Mouse (Mus musculus) embryonic facial prominence, embryonic 14.5 days (tissue): Measurements from ENCODE around the gene Plac1. TPM values are rescaled to one million over a fixed set of nuclear protein-coding genes. Genes with fewer than 3 reads are reported as not detected.

ENCODE experiments used
- ATAC-seq: fragments of 200-750 bp; cut with Nextera tagmentation; 2 replicates; pipeline ENCODE4 v1.8.0; 2017; ENCODE audit warnings: low read depth, moderate number of reproducible peaks, moderate TSS enrichment
- DNase-seq: peaks from one replicate; pipeline ENCODE4 v3.0.0-alpha.2; 2015; ENCODE audit warnings: low spot score
- H3K27ac ChIP-seq: fragments of 300-500 bp; sonication (generic); replicated peaks from 2 replicates; pipeline ENCODE4 v1.5.1; 2014; ENCODE audit warnings: low read depth, mild to moderate bottlenecking, low read length, moderate library complexity
- H3K27me3 ChIP-seq: fragments of 300-500 bp; sonication (generic); replicated peaks from 2 replicates; pipeline ENCODE4 v1.6.1; 2014; ENCODE audit warnings: low read length; ENCODE audit not compliant: control insufficient read depth, insufficient read depth
- H3K36me3 ChIP-seq: fragments of 300-500 bp; sonication (generic); 2 replicates; pipeline ENCODE4 v1.6.1; 2014; ENCODE audit warnings: low read length, mixed read lengths; ENCODE audit not compliant: control insufficient read depth, insufficient read depth
- H3K4me1 ChIP-seq: fragments of 300-500 bp; sonication (generic); 2 replicates; pipeline ENCODE4 v1.6.1; 2014; ENCODE audit warnings: antibody characterized with exemption, low read length; ENCODE audit not compliant: control insufficient read depth, insufficient read depth
- H3K4me2 ChIP-seq: fragments of 300-500 bp; sonication (generic); 2 replicates; pipeline ENCODE4 v1.6.1; 2014; ENCODE audit warnings: low read depth, mild to moderate bottlenecking, low read length, moderate library complexity, mixed read lengths
- H3K4me3 ChIP-seq: fragments of 300-500 bp; sonication (generic); 2 replicates; pipeline ENCODE4 v1.5.1; 2014; ENCODE audit warnings: low read depth, mild to moderate bottlenecking, low read length
- H3K9ac ChIP-seq: fragments of 300-500 bp; sonication (generic); 2 replicates; pipeline ENCODE4 v1.6.1; 2014; ENCODE audit warnings: low read depth, mild to moderate bottlenecking, low read length, moderate library complexity, mixed read lengths
- H3K9me3 ChIP-seq: fragments of 300-500 bp; sonication (generic); 2 replicates; pipeline ENCODE4 v1.6.1; 2016; ENCODE audit warnings: low read length; ENCODE audit not compliant: control insufficient read depth
- WGBS: fragments of 180-500 bp; shearing (Covaris S2); extraction: QIAGEN DNeasy Blood & Tissue Kit; methylation state at CpG from one replicate; pipeline ENCODE4 v1.1.7; 2014; 5-methylcytosine and 5-hydroxymethylcytosine counted together
- polyA plus RNA-seq: library from polyadenylated mRNA; unstranded; fragments of >200 nt; fragmentation: Nextera tagmentation; extraction: Ambion mirVana; gene quantifications from 2 replicates; pipeline ENCODE4 v1.2.1, GENCODE M21; 2014

Gene Plac1
- polyA plus RNA-seq, 1 experiment from 2014 or later: 13.7 TPM

GRCm38 (mm10) chrX:53212485-53212884 is 27.4 kb downstream of the Plac1 start:
- H3K36me3 ChIP-seq: no peaks in the 10 kb centered on the region
- no peaks in the 10 kb centered on the region; the same call in 1 of the 2 replicates for H3K27me3 ChIP-seq
- no peak overlapping the region for H3K4me3 ChIP-seq
- peaks cover 13% of the 10 kb centered on the region for H3K4me1 ChIP-seq
- no peak for DNase-seq
- H3K9me3 ChIP-seq: no peaks in the 10 kb centered on the region
- no peak overlapping the region for H3K4me2 ChIP-seq
- WGBS: 51% methylated on average over 9 of the region's 9 CpGs
- peak overlapping the region; percentile 85 for H3K27ac ChIP-seq
- no peak overlapping the region; the same call in 1 of the 2 replicates for H3K9ac ChIP-seq
- ATAC-seq: no peak

GRCm38 (mm10) chrX:53211756-53212483 is 28.0 kb downstream of the Plac1 start:
- peak; percentile 90 for ATAC-seq
- peak; percentile 92 for DNase-seq

GRCm38 (mm10) chrX:53209431-53209830 is 30.5 kb downstream of the Plac1 start:
- H3K27me3 ChIP-seq: no peaks in the 10 kb centered on the region
- 66% methylated on average over 7 of the region's 7 CpGs for WGBS
- DNase-seq (no peak), ATAC-seq (no peak)
- H3K9me3 ChIP-seq: no peaks in the 10 kb centered on the region
- H3K36me3 ChIP-seq: no peaks in the 10 kb centered on the region
- H3K9ac ChIP-seq: no peak overlapping the region
- H3K27ac ChIP-seq: no peak overlapping the region; the same call in 1 of the 2 replicates
- H3K4me1 ChIP-seq: peaks cover 13% of the 10 kb centered on the region
- no peak overlapping the region for H3K4me2 ChIP-seq
- no peak overlapping the region for H3K4me3 ChIP-seq

More at GRCm38 (mm10) chrX:53211756-53212483, 28.0 kb downstream of the Plac1 start:
- Histone ChIP-seq H3K4me2 (no peak overlapping the region), H3K9me3 (no peaks in the 10 kb centered on the region), H3K9ac (no peak overlapping the region), H3K4me3 (no peak overlapping the region), H3K36me3 (no peaks in the 10 kb centered on the region), H3K27ac (peak overlapping the region; percentile 85), H3K27me3 (no peaks in the 10 kb centered on the region; the same call in 1 of the 2 replicates), H3K4me1 (peaks cover 13% of the 10 kb centered on the region)
- WGBS: 47% methylated on average over 7 of the region's 7 CpGs

- Histone ChIP-seq H3K9ac (no peak overlapping the region), H3K27ac (no peak overlapping the region), H3K4me1 (peaks cover under 1% of the 10 kb centered on the region; the same call in 1 of the 2 replicates), H3K27me3 (no peaks in the 10 kb centered on the region), H3K9me3 (no peaks in the 10 kb centered on the region), H3K4me3 (no peak overlapping the region), H3K4me2 (no peak overlapping the region), H3K36me3 (no peaks in the 10 kb centered on the region)
- DNase-seq: no peak
- WGBS: 38% methylated on average over 3 of the region's 3 CpGs
- no peak for ATAC-seq
Observed at GRCm38 (mm10) chrX:53204690-53205311, 35.1 kb downstream of the Plac1 start.

- 76% methylated on average over 5 of the region's 5 CpGs for WGBS
- H3K27ac ChIP-seq: no peak overlapping the region
- H3K9ac ChIP-seq: no peak overlapping the region
- H3K9me3 ChIP-seq: no peaks in the 10 kb centered on the region
- ATAC-seq (no peak), DNase-seq (no peak)
- no peak overlapping the region for H3K4me2 ChIP-seq
- no peak overlapping the region for H3K4me3 ChIP-seq
- no peaks in the 10 kb centered on the region for H3K4me1 ChIP-seq
- H3K27me3 ChIP-seq: no peaks in the 10 kb centered on the region
- H3K36me3 ChIP-seq: no peaks in the 10 kb centered on the region
Observed at GRCm38 (mm10) chrX:53201616-53202015, 38.3 kb downstream of the Plac1 start.

GRCm38 (mm10) chrX:53197681-53198080 is 42.2 kb downstream of the Plac1 start:
- Histone ChIP-seq H3K9ac (no peak overlapping the region), H3K27ac (no peak overlapping the region), H3K4me3 (no peak overlapping the region), H3K27me3 (no peaks in the 10 kb centered on the region; the same call in 1 of the 2 replicates), H3K4me2 (no peak overlapping the region), H3K4me1 (no peaks in the 10 kb centered on the region), H3K36me3 (no peaks in the 10 kb centered on the region), H3K9me3 (no peaks in the 10 kb centered on the region)
- 82% methylated on average over 4 of the region's 4 CpGs for WGBS
- ATAC-seq (no peak), DNase-seq (no peak)

- ATAC-seq (no peak), DNase-seq (no peak)
Observed at GRCm38 (mm10) chrX:53196392-53196791, 43.5 kb downstream of the Plac1 start.

GRCm38 (mm10) chrX:53188692-53189091 is 51.2 kb downstream of the Plac1 start:
- no peak overlapping the region for H3K4me3 ChIP-seq
- H3K36me3 ChIP-seq: no peaks in the 10 kb centered on the region
- ATAC-seq (no peak), DNase-seq (no peak)
- H3K4me1 ChIP-seq: no peaks in the 10 kb centered on the region
- H3K27ac ChIP-seq: 0 out of 2 replicates have a peak overlapping the region, but pooled peaks have one; percentile 33
- no peaks in the 10 kb centered on the region for H3K9me3 ChIP-seq
- 88% methylated on average over 1 of the region's 1 CpGs for WGBS
- no peak overlapping the region for H3K9ac ChIP-seq
- no peak overlapping the region for H3K4me2 ChIP-seq
- no peaks in the 10 kb centered on the region; the same call in 1 of the 2 replicates for H3K27me3 ChIP-seq

More at GRCm38 (mm10) chrX:53196392-53196791, 43.5 kb downstream of the Plac1 start:
- H3K9ac ChIP-seq: no peak overlapping the region
- H3K27me3 ChIP-seq: no peaks in the 10 kb centered on the region; the same call in 1 of the 2 replicates
- H3K4me1 ChIP-seq: no peaks in the 10 kb centered on the region
- H3K36me3 ChIP-seq: no peaks in the 10 kb centered on the region
- WGBS: 33% methylated on average over 5 of the region's 5 CpGs
- H3K9me3 ChIP-seq: no peaks in the 10 kb centered on the region
- no peak overlapping the region for H3K27ac ChIP-seq
- H3K4me2 ChIP-seq: no peak overlapping the region
- no peak overlapping the region for H3K4me3 ChIP-seq
